Mouse (Mus musculus) neural tube, embryonic 14.5 days (tissue): Measurements from ENCODE around the gene Spib. TPM values are rescaled to one million over a fixed set of nuclear protein-coding genes. Genes with fewer than 3 reads are reported as not detected.

ENCODE experiments used
- ATAC-seq: fragments of 200-750 bp; cut with Nextera tagmentation; 2 replicates; pipeline ENCODE4 v1.8.0; 2017; ENCODE audit warnings: low read depth, mild to moderate bottlenecking, moderate TSS enrichment, moderate library complexity
- H3K27ac ChIP-seq: fragments of 300-500 bp; sonication (generic); 2 replicates; pipeline ENCODE4 v1.5.1; 2014; ENCODE audit warnings: low read depth, mild to moderate bottlenecking, control low read depth, low read length, moderate library complexity, mixed read lengths
- H3K27me3 ChIP-seq: fragments of 300-500 bp; sonication (generic); 2 replicates; pipeline ENCODE4 v1.6.1; 2014; ENCODE audit warnings: low read length; ENCODE audit not compliant: control insufficient read depth, insufficient read depth
- H3K36me3 ChIP-seq: fragments of 300-500 bp; sonication (generic); 2 replicates; pipeline ENCODE4 v1.6.1; 2014; ENCODE audit warnings: low read length, mixed read lengths; ENCODE audit not compliant: control insufficient read depth, insufficient read depth
- H3K4me1 ChIP-seq: fragments of 300-500 bp; sonication (generic); 2 replicates; pipeline ENCODE4 v1.6.1; 2014; ENCODE audit warnings: low read length; ENCODE audit not compliant: control insufficient read depth, insufficient read depth
- H3K4me2 ChIP-seq: fragments of 300-500 bp; sonication (generic); 2 replicates; pipeline ENCODE4 v1.6.1; 2014; ENCODE audit warnings: mild to moderate bottlenecking, low read depth, low read length, control low read depth
- H3K4me3 ChIP-seq: fragments of 300-500 bp; sonication (generic); 2 replicates; pipeline ENCODE4 v1.5.1; 2014; ENCODE audit warnings: low read depth, low read length, control low read depth, mixed read lengths
- H3K9ac ChIP-seq: fragments of 300-500 bp; sonication (generic); replicated peaks from 2 replicates; pipeline ENCODE4 v1.6.1; 2014; ENCODE audit warnings: low read depth, mild to moderate bottlenecking, control low read depth, low read length, mixed read lengths
- H3K9me3 ChIP-seq: fragments of 300-500 bp; sonication (generic); 2 replicates; pipeline ENCODE4 v1.6.1; 2016; ENCODE audit warnings: low read length; ENCODE audit not compliant: control insufficient read depth
- WGBS: fragments of 180-500 bp; shearing (Covaris S2); extraction: QIAGEN DNeasy Blood & Tissue Kit; methylation state at CpG from one replicate; pipeline ENCODE4 v1.1.7; 2014; 5-methylcytosine and 5-hydroxymethylcytosine counted together
- polyA plus RNA-seq: library from polyadenylated mRNA; unstranded; fragments of >200 nt; fragmentation: Nextera tagmentation; extraction: Ambion mirVana; gene quantifications from 2 replicates; pipeline ENCODE4 v1.2.1, GENCODE M21; 2014

Gene Spib
- polyA plus RNA-seq, 1 experiment from 2014 or later: not detected

DNA sequence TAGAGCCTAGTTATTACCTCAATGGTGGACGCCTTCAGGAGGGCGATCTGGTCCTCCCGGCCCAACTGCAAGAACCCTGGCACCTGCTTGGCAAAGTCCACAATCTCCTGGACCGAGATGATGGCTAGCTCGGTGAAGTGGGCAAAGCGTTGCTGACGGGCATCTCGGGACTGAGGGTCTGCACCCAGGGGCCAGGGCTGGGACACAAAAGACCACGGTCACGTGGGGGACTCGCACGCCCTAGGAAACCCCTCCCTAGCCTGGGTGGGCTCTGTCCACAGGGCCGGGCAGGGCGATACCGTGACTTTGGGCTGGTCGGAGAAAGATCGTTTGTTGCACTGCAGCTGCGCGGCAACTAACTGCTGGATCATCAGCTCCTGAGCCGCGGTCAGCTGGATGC, 19.4 kb upstream of the Spib start:
- WGBS: 97% methylated on average over 21 of the region's 21 CpGs
- no peak overlapping the region for H3K4me3 ChIP-seq
- no peak for ATAC-seq
- H3K27me3 ChIP-seq: no peaks in the 10 kb centered on the region
- H3K9ac ChIP-seq: no peak overlapping the region
- peaks cover 11% of the 10 kb centered on the region; the same call in 1 of the 2 replicates for H3K36me3 ChIP-seq
- H3K4me1 ChIP-seq: peaks cover 16% of the 10 kb centered on the region
- no peaks in the 10 kb centered on the region for H3K9me3 ChIP-seq
- no peak overlapping the region for H3K27ac ChIP-seq
- no peak overlapping the region for H3K4me2 ChIP-seq

GRCm38 (mm10) chr7:44550409-44550678, 18.5 kb upstream of the Spib start:
- Histone ChIP-seq H3K36me3 (peaks cover 11% of the 10 kb centered on the region; the same call in 1 of the 2 replicates), H3K4me1 (peaks cover 16% of the 10 kb centered on the region), H3K9ac (no peak overlapping the region), H3K4me2 (no peak overlapping the region), H3K9me3 (no peaks in the 10 kb centered on the region), H3K27me3 (no peaks in the 10 kb centered on the region), H3K4me3 (no peak overlapping the region), H3K27ac (no peak overlapping the region)
- WGBS: 96% methylated on average over 12 of the region's 12 CpGs
- ATAC-seq: no peak

- WGBS: 95% methylated on average over 23 of the region's 23 CpGs
- H3K27me3 ChIP-seq: no peaks in the 10 kb centered on the region
- H3K9ac ChIP-seq: no peak overlapping the region
- H3K27ac ChIP-seq: no peak overlapping the region
- ATAC-seq: no peak
- no peaks in the 10 kb centered on the region for H3K9me3 ChIP-seq
- no peak overlapping the region for H3K4me3 ChIP-seq
- no peak overlapping the region for H3K4me2 ChIP-seq
- peaks cover 16% of the 10 kb centered on the region for H3K4me1 ChIP-seq
- H3K36me3 ChIP-seq: peaks cover 11% of the 10 kb centered on the region; the same call in 1 of the 2 replicates
Measured at GRCm38 (mm10) chr7:44549621-44550408, 17.9 kb upstream of the Spib start.

DNA sequence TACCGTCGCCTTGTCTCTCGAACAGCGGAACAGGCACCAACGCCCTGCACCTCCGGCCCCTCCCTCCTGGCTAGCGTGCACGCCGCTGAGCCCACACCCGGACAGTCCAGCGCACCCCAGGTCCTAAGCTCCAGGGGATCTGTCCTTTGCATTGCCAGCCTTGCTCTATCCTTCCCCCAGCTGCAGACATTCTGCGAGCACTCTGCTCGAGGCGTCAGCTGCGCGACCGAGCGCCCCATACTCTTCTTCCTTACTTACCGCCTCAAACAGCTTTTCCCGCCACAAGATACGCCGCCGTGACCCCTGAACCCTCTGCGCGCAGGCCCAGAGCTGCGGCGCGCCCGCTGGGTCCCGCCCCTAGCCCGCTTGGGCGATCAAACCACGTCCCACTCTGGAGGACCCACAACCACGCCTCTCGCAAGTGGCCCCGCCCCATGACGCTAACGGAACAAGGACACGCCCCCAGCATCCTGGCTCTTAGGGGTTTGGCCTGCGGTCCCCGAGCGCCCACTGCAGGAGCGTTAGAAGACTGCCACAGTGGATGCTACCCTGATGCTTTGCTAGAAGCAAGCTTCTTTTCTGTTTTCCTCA, 16.7 kb upstream of the Spib start, which contains the start of gene Pold1:
Pold1 (minus strand) TSS at position 353 of the 591 bp plus-strand sequence.
- ATAC-seq: peak; percentile 90

DNA sequence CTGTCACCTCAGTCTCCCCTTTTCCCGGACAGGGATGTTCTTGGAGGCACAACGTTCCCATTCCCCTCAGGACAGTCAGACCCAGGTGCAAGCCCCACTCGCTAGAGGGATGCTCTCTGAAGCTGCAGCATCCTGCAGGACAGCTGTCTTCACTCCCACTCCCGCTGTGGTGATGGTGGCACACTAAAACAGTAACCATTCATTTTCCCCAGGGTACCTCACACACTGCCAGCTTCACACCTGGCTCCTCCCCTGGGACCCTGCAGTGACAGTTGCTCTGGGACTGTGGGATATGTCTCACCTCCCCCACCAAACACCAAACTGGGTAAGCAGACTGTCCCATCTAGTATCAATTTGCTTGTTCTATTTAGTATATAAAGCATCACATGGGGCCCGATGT, 15.9 kb upstream of the Spib start:
- H3K36me3 ChIP-seq: peaks cover 11% of the 10 kb centered on the region; the same call in 1 of the 2 replicates
- H3K27me3 ChIP-seq: no peaks in the 10 kb centered on the region
- no peak for ATAC-seq
- H3K4me2 ChIP-seq: peak overlapping the region; percentile 86
- no peaks in the 10 kb centered on the region for H3K9me3 ChIP-seq
- peaks cover 9% of the 10 kb centered on the region for H3K4me1 ChIP-seq
- peak overlapping the region; percentile 49 for H3K4me3 ChIP-seq
- H3K9ac ChIP-seq: no peak overlapping the region; the same call in 1 of the 2 replicates
- WGBS: 13% methylated on average over 5 of the region's 5 CpGs
- H3K27ac ChIP-seq: no peak overlapping the region

More for the DNA sequence above, 16.7 kb upstream of the Spib start, which contains the start of gene Pold1:
- Histone ChIP-seq H3K27ac (0 out of 2 replicates have a peak within 1 kb of the TSS, but pooled peaks have one; percentile 2), H3K9me3 (no peaks in the 10 kb centered on the region), H3K4me2 (peak within 1 kb of the TSS; percentile 86), H3K9ac (peak within 1 kb of the TSS; percentile 41), H3K4me3 (peak within 1 kb of the TSS; percentile 49), H3K4me1 (peaks cover 16% of the 10 kb centered on the region), H3K27me3 (no peaks in the 10 kb centered on the region), H3K36me3 (peaks cover 11% of the 10 kb centered on the region; the same call in 1 of the 2 replicates)
- WGBS: under 1% methylated on average over 43 of the region's 43 CpGs

DNA sequence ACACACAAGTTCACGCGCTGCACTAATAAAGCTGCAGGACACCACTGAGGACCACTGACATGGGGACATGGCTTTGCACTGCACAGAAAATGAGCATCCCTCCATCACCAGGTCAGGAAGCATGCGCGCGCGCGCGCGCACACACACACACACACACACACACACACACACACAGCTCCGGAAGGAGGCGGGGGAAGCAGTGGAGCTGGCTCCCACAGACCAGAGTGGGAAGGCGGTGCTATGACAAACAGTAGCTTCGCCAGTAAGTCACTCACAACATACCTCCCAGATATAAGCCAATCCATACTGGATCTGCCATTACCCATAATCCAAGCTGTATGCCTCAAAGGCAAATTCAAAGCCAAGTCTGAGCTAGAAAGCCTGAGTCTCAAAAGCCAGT, 15.2 kb upstream of the Spib start:
- peaks cover 11% of the 10 kb centered on the region; the same call in 1 of the 2 replicates for H3K36me3 ChIP-seq
- no peak overlapping the region for H3K4me3 ChIP-seq
- WGBS: 95% methylated on average over 13 of the region's 13 CpGs
- H3K9ac ChIP-seq: no peak overlapping the region
- no peak for ATAC-seq
- H3K9me3 ChIP-seq: no peaks in the 10 kb centered on the region
- H3K4me2 ChIP-seq: no peak overlapping the region
- peaks cover 6% of the 10 kb centered on the region for H3K4me1 ChIP-seq
- H3K27ac ChIP-seq: no peak overlapping the region
- no peaks in the 10 kb centered on the region for H3K27me3 ChIP-seq

- Histone ChIP-seq H3K9ac (no peak overlapping the region), H3K36me3 (peaks cover 7% of the 10 kb centered on the region; the same call in 1 of the 2 replicates), H3K4me2 (no peak overlapping the region), H3K4me1 (peaks cover 6% of the 10 kb centered on the region), H3K4me3 (no peak overlapping the region), H3K9me3 (no peaks in the 10 kb centered on the region), H3K27ac (no peak overlapping the region), H3K27me3 (no peaks in the 10 kb centered on the region)
- no peak for ATAC-seq
- 96% methylated on average over 3 of the region's 3 CpGs for WGBS
Measured at GRCm38 (mm10) chr7:44546274-44546673, 14.4 kb upstream of the Spib start.

DNA sequence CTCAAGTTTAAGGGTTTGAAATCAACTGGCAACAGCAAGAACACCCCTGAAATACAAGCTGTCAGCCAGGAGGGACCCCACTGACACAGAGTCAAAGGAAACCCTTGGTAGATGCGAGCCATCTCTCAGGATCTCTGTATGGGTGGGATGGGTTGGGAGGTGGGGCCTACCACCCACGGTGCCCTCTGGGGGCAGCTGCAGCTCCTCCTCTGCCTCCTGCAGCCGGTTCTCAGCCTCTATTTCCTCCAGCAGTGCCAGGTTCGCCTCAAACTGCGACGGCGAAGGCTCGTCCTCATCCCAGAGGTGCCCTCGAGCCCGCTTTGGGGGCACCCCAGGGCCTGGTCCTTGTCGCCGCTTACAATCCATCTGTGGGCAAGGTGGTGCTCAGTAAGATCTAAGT, 11.2 kb upstream of the Spib start:
- H3K4me1 ChIP-seq: peaks cover 6% of the 10 kb centered on the region
- H3K27me3 ChIP-seq: no peaks in the 10 kb centered on the region
- ATAC-seq: no peak
- no peak overlapping the region for H3K4me3 ChIP-seq
- no peak overlapping the region for H3K9ac ChIP-seq
- 0 out of 2 replicates have a peak, but pooled peaks cover 7% of the 10 kb centered on the region for H3K36me3 ChIP-seq
- no peaks in the 10 kb centered on the region for H3K9me3 ChIP-seq
- 84% methylated on average over 12 of the region's 12 CpGs for WGBS
- H3K4me2 ChIP-seq: no peak overlapping the region
- no peak overlapping the region for H3K27ac ChIP-seq

DNA sequence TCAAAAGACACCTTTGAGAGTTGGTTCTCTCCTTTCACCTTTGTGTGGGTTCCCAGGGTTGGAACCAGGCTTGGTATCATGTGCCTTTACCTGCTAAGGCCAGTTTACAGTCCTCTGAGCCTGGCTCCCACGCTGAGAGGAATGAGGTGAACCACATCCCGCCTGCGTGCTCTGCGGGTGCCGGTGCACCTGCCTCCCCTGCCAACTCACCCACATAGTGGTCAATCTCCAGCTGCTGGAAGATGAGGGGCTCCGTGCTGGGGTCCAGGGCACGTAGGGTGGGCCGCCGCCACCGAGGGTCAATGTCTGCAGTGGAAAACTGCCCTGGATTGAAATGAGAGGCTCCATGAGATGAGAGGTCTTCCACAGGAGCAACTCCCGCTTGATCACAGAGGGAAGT, 10.7 kb upstream of the Spib start:
- Histone ChIP-seq H3K4me2 (no peak overlapping the region), H3K9me3 (no peaks in the 10 kb centered on the region), H3K9ac (no peak overlapping the region), H3K36me3 (0 out of 2 replicates have a peak, but pooled peaks cover 7% of the 10 kb centered on the region), H3K27me3 (no peaks in the 10 kb centered on the region), H3K27ac (no peak overlapping the region), H3K4me3 (no peak overlapping the region), H3K4me1 (peaks cover under 1% of the 10 kb centered on the region)
- 96% methylated on average over 11 of the region's 11 CpGs for WGBS
- ATAC-seq: no peak
